Mouse (Mus musculus): ENCODE results near the gene Pramef8.

GRCm38 (mm10) chr4:143411566-143412218, 534 bp upstream of the Pramef8 start:
- TF ChIP-seq POLR2A (IDR thresholded peaks at IDR 0.05; ENCODE audit: insufficient read depth, low read depth, low read length) (no peak), CTCF (IDR thresholded peaks at IDR 0.05; ENCODE audit: insufficient read depth, low read depth, low read length) (no peak)

All from olfactory bulb, adult 2 months (tissue).